Mouse (Mus musculus) thymus, adult 18-20 months (tissue): ENCODE results near the gene Snx6.
"Not testable (repeated sequence)": the region's sequence is repeated elsewhere in the genome, so short reads cannot be mapped to it uniquely, and the experiment has no call there.

ENCODE experiments used
- DNase-seq, 2 experiments: peaks; one replicate each; pipeline ENCODE4 v3.0.0; 2022; ENCODE audit warnings: mixed read lengths in 2 of 2

Snx6 gene

GRCm38 (mm10) chr12:54795153-54795998 lies at the start of gene Snx6:
TSS of gene Snx6 (minus strand) at chr12:54795703.
- DNase-seq: peak; percentile 70 to 77

GRCm38 (mm10) chr12:54844415-54844814 lies 48.9 kb upstream of the Snx6 start:
- no peak for DNase-seq

- DNase-seq: no peak
Measured at GRCm38 (mm10) chr12:54841576-54841975, 46.1 kb upstream of the Snx6 start.

GRCm38 (mm10) chr12:54839815-54840214 lies 44.3 kb upstream of the Snx6 start:
- no peak for DNase-seq

- DNase-seq: no peak
Measured at GRCm38 (mm10) chr12:54838931-54839330, 43.4 kb upstream of the Snx6 start.

- no peak for DNase-seq
Measured at GRCm38 (mm10) chr12:54835608-54836570, 40.4 kb upstream of the Snx6 start.

GRCm38 (mm10) chr12:54834925-54835447 lies 39.5 kb upstream of the Snx6 start:
- peak; percentile 23 to 26 for DNase-seq

- no peak for DNase-seq
Measured at GRCm38 (mm10) chr12:54833856-54834399, 38.4 kb upstream of the Snx6 start.

- not testable (repeated sequence) for DNase-seq
Measured at GRCm38 (mm10) chr12:54831927-54832326, 36.4 kb upstream of the Snx6 start.

- peak; percentile 30 to 40 for DNase-seq
Measured at GRCm38 (mm10) chr12:54830574-54830973, 35.1 kb upstream of the Snx6 start.

- DNase-seq: no peak
Measured at GRCm38 (mm10) chr12:54829876-54830275, 34.4 kb upstream of the Snx6 start.

GRCm38 (mm10) chr12:54828043-54828442 lies 32.5 kb upstream of the Snx6 start:
- no peak for DNase-seq

- DNase-seq: no peak
Measured at GRCm38 (mm10) chr12:54825202-54825601, 29.7 kb upstream of the Snx6 start.

GRCm38 (mm10) chr12:54822836-54823426 lies 27.4 kb upstream of the Snx6 start:
- DNase-seq: no peak

- no peak for DNase-seq
Measured at GRCm38 (mm10) chr12:54820684-54821161, 25.2 kb upstream of the Snx6 start.

GRCm38 (mm10) chr12:54819181-54819935 lies 23.9 kb upstream of the Snx6 start:
- no peak for DNase-seq

- no peak for DNase-seq
Measured at GRCm38 (mm10) chr12:54810142-54810541, 14.6 kb upstream of the Snx6 start.

GRCm38 (mm10) chr12:54807481-54807880 lies 12.0 kb upstream of the Snx6 start:
- DNase-seq: no peak

GRCm38 (mm10) chr12:54806131-54806530 lies 10.6 kb upstream of the Snx6 start:
- DNase-seq: no peak

GRCm38 (mm10) chr12:54805254-54806002 lies 9.9 kb upstream of the Snx6 start:
- no peak for DNase-seq

- no peak for DNase-seq
Measured at GRCm38 (mm10) chr12:54803531-54803930, 8.0 kb upstream of the Snx6 start.
